Mouse (Mus musculus): ENCODE data around the gene Wdr5.

The Wdr5 gene

DNA sequence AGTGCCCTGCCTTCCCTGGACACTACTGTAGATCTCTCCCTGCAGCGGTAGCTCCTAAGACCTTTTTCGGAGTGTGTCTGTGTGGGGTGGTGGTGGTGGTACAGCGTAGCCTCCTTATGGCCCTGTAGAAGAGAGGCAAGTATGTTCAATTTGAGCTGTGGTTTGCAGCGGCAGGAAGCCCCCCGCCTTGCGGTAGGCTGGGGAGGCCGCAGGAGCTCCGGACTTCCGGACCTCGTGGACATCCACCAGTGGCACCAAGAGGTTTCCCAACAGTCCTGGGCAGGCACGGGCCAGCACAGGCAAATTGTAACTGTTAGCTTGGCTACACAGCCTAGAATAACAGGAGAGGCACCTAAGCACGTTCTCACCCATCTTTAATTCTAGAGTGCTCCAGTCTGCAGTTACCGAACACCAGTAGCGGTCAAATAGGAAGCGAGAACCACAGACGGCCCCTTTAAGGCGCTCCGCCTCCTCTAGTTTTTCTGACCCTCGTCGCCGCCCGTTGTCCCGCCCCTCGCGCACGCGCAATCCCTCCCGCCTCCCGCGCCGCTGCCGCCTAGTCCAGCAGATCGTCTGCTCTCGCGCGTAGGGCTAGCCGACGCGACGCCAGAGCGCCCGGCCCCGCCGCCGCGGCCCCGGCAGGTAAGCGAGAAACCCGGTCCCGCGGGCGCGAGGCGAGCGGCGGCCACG lies at the start of gene Wdr5:
Gene Wdr5, plus strand, starts transcription at position 519 of the 690 bp plus-strand sequence.
- peak; percentile 93 to 98 for DNase-seq

DNA sequence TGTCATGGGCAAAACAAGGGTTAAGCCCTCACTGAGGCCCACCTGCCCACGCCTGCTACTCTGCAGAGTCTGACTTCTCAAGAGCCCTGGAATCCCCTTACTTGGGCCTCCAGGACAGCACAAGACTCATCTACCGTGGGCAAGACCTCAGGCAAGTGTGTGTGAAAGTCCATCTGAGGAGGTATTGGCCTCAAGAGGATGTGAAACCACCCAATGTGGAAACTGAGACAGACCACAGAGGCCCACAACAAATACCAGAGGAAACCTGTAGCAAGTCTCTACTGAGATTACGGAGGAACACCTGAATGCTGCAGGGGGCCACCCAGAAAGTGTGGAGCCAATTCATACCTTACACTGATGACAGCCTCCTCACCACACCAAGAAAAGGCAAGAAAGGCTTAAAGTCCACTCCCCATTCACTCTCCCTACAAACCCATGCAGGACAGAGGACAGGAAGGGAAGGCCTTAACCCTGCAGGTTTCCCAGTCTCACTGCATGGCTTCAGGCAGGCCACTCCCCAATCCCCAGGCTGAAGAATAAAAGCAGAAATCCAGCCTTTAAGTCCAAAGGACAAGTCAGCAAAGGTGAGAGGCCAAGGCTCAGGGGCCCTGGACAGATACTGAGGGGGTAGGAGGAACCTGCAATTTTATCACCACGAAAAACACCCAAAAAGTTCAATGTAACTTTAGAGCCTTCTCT lies 45.5 kb upstream of the Wdr5 start:
- no peak for DNase-seq

GRCm38 (mm10) chr2:27469991-27470355 lies 45.0 kb upstream of the Wdr5 start:
- DNase-seq: no peak

- DNase-seq: no peak
Observed at GRCm38 (mm10) chr2:27470535-27470934, 44.4 kb upstream of the Wdr5 start.

DNA sequence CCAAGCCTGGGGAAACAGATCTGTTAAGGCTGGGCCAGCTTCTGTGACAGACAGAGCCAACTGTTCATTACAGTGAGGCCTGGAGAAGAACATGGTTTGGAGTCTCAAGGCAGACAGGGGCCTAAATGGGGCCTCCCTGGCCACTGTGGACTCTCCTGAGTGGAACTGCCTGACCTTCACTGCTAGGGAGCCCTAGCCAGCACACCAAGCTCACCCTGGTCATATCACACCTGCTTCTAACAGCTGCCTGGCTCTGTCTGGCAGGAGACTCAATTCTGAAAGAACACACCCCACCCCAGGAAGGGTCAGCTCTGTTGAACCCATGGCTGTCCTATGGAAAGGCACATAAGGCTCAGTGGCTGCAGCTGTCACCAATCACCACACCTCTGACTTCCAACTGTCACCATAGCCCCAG lies 43.8 kb upstream of the Wdr5 start:
- no peak for DNase-seq

DNA sequence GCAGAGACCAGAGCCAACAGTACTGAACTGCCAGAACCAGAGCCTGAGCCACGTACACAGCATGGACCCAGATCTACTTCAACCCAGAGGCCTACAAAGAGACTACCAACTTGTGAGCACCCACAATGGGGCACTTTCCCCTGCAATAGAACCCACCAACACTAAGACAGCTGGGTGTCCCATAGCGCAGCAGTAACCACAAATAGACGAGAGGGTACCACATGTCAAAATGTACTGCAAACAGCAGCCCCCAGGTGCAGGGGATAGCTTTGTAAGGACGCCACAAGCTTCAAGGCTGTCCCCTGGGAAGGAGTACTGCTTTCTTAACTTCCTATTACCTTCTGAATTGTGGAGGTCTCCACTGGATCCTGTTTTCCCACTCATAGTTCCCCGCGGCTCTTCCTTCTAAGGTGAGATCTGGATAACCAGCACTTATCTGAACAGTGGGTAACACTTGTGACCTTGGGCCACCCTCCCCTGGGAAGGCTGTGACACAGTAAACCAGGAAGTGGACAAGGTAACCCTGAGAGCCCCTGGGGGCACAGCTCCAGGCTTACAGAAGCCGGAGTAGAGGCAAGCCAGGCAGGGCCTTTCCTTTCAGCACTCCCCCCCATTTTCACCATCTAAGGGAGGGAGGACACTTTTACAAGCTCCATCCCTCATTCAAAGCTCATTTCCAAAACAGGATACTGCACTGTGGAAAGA lies 41.7 kb upstream of the Wdr5 start:
- DNase-seq: no peak

DNA sequence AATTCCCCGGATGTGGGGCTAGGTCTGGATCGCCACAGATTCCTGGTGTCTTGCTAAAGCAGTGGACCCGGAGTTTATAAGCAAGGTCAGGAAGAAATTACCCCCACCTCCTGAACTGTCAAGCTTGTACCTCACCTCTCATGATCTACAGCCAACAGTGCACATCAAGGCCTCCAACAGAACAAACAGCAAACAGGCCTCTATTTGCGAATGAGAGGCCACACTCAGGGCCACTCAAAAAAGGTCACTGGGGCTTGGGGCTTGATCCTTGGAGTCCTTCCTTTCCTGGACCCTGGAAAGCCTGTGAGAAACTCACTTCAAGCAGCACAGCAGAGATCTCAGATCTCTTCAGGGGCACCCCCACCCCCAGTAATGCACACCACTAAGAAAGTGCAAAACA lies 41.0 kb upstream of the Wdr5 start:
- no peak for DNase-seq

GRCm38 (mm10) chr2:27474621-27475484 lies 40.1 kb upstream of the Wdr5 start:
- peak in 1 of 2 experiments; percentile 48 for DNase-seq

GRCm38 (mm10) chr2:27475495-27476302 lies 39.3 kb upstream of the Wdr5 start:
- DNase-seq: peak; percentile 92 to 97

GRCm38 (mm10) chr2:27476303-27477192 lies 38.4 kb upstream of the Wdr5 start:
- peak; percentile 67 to 69 for DNase-seq

- no peak for DNase-seq
Observed at GRCm38 (mm10) chr2:27479821-27480220, 35.1 kb upstream of the Wdr5 start.

DNA sequence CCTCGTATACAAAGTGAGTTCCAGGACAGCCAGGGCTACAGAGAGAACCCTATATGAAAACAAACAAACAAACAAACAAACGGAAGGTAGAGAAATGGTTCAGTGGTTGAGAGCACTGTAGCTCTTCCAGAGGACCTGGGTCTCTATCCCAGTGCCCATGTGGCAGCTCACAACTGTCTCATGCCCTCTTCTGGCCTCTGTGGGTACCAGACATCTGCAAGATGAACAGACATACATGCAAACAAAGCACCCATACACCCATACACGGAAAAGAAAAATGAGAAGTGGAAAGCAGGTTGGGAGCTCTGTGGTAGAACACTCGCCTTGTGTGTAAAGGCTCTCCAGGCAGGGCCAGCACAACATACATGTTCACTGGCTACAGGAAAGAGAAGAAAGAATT lies 34.6 kb upstream of the Wdr5 start:
- no peak for DNase-seq

GRCm38 (mm10) chr2:27482265-27482861 lies 32.6 kb upstream of the Wdr5 start:
- DNase-seq: no peak

DNA sequence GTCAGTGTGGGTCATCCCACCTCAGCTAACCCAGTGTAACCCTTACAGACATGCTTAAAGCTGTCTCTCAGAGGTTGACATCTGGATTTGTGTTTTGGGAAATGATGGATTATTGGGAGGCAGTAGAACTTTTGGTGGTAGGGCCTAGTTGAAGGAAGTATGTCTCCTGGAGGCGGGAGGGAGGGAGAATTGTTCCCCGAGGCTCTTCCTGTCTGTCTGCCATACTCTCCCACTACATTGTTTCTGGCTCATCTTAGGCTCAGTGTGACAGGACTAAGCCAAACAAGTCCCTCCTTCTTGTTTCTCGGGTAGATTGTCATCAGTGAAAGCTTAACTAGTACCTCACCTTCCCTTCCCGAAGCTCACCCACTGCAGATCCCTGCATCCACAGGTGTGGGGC lies 28.2 kb upstream of the Wdr5 start:
- DNase-seq: no peak

DNA sequence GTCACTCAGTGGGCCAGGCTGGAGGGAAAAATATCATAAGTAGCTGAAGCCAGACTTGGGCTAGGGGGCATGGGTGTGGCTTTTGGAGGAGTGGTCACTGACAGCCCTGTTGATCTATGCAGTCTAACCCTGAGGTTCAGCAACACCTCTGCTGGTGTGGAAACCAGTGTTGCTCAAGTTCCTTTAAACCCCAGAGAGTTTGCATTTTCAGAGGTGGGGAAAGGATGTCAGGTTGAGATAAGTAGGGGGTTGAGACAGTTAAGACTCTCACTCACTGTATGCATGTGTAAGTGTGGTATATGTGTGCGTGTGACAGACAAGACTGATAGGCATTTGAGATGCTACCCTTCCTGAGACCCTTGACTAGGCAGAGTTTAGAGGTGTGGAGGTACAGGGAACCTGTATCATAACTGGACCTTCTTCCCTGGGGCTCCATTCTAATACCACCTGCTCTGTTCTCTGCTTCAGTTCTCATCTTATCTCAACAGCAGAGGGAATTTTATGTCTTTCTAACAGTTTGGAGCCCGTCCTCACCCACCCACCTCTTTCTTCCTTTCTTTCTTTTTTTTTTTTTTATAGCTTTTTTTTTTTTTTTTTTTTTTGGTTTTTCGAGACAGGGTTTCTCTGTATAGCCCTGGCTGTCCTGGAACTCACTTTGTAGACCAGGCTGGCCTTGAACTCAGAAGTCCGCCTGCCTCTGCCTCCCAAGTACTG lies 27.5 kb upstream of the Wdr5 start:
- no peak for DNase-seq

DNA sequence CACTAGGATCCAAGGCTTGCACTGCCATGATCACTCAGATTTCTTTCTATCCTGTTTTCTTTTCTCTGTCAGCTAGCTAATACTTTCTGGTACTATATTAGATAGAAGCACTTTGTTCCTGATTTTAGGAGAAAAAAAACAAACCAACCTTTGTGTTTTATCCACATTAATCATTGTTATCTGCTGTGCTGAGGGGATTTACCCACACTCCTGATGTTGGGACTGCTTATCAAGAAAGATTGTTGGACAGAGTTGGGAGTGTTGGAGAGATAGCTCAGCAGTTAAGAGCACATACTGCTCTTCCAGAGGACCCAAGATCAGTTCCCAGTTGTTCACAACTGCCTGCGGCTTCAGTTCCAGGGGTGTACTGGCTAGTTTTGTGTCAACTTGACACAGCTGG lies 26.6 kb upstream of the Wdr5 start:
- no peak for DNase-seq

DNA sequence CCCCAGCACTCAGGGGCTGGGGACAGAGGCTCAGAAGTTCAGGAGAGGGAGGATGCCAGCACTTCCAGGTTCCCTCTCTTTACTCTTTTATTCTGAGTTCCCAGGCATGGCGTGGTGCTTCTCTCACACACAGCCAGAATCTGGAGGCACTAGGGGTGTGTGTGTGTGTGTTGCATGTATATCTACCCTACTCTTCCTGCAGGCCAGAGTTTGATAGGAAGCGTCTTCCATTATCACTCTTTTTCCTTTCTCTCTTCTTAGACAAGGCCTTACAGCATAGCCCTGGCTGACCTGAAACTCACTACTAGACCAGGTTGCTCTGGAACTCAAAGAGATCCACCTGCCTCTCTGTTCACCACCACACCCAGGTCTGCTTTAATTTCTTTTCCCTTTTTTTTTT lies 24.0 kb upstream of the Wdr5 start:
- no peak for DNase-seq

- DNase-seq: no peak
Observed at GRCm38 (mm10) chr2:27493971-27494370, 21.0 kb upstream of the Wdr5 start.

DNA sequence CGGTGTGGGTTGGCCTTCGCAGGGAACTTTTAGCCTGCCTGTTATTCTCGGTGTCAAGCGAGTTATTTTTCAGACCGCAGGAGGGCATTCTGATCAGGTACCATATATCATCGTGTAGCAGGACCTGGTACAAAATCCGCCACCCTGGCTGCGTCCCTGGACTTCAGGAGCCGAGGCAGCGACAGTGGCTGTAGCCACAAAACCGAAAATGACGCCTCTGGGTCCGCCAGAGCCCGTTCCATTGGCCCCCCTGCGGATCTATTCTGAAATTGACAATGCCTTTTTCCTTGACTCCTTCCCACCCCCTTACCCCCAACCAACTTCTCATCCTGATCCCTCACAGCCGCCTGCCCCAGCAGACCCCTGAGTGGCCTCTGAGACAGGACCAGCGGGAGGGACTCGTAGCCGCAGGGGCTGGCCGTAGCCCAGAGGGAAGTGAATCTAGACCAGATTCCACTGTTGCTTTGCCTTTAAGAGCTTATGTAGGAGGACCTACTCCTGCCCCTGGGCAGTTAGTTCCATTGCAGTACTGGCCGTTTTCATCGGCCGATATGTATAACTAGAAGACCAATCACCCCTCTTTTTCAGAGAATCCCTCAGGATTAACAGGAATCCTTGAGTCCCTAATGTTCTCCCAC lies 18.4 kb upstream of the Wdr5 start:
- no peak for DNase-seq
